Mouse (Mus musculus): ENCODE measurements at regions not wholly inside any gene's neighbourhood (a gene's known extent, or its start where the extent isn't known, plus 50 kb on each side); places are given as distances from the start of the nearest gene placed in this dataset.

DNA sequence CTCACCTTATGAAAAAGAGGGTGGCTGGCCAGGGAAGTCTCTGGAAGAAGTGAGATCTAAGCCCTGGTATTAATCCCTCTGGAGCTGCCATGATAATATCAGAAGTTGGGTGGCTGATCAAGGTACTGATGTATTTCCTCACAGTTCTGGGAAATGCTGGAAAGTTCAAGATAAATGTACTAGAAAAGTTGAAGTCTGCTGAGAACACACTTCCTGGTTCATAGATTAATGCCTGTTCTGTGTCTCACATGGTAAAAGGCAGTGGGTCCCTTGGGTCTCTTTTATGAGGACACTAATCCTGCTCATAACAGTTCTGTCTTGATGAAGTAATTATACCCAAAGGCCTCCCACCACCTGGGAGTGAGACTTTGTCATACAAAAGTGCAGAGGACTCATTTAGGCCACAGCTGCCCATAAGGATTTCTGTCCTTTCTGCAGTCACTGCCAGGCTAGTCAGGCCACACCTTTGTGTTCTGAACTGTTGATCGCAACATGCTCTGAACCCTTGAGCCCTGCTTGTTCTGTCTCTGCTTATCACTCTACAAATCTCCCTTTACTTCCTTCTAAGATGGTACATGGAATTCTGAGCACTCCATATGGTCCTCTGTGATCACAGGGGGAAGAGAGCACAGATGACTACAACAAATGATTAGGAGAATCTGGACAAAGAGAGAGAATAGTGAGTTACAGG lies 300.4 kb downstream of the 1700129C05Rik start:
- DNase-seq (ENCODE audit: inconsistent age in 2 of 2, low spot score in 1 of 2), result no peak

DNA sequence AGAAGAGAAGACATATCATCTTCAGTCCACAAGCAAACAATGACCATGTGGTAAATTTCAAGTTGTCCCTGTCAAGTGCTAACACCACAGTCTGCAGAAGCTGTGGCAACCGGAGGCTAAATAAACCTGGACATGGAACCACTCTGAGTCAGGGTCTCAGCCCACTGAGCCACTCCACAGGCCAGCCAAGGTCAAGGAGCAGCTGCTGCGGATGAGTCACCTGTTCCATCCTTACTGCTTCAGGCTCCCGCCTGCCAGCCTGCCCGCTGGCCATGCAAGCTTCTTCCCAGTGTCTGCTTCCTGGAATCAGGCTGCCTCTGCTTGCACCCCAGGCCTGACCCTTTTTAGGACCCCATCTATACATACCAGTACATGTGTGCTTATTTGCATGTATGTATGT lies 319.8 kb downstream of the 1700129C05Rik start:
- DNase-seq (ENCODE audit: inconsistent age in 2 of 2, low spot score in 1 of 2), result no peak

DNA sequence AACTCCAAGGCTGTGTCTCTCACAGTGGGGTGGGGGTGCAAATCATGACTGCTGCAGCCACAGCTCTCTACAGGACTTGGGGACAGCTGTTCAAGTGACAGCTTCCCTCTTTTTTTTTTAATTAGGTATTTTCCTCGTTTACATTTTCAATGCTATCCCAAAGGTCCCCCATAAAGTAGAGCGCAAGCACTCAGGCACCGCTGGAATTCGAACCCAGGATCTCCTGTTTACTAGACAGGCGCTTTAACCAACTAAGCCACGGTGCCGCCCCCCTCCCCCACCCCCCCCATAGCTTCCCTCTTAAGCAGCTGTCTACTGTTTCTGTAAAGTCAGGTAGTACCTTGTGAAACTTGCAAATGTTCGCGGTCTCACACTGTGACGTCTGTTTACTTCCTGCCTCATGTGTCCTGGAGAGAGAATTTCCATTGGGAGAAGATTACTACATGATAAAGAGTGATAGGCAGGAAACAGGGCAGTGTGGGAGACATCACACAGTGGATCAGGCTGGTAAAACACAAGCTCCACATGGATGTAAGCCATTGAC lies 324.7 kb downstream of the 1700129C05Rik start:
- DNase-seq (ENCODE audit: inconsistent age in 2 of 2, low spot score in 1 of 2), result peak in 1 of 2 experiments; percentile 8

DNA sequence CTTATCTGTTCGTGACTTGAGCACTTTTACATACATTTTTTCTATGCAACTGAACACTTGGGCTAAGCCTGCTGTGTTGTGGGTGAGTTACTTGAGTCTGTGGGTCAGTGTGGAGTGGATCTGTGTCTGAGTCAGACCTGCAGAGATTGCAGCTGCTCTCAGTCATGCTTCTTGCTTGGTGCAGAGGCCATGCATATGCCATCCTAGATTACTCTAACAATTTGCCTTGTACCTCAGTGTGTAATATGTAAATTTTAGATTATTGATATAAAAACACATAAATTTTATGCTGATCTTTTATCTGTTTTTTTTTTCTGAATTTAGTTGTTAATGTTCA lies 326.2 kb downstream of the 1700129C05Rik start:
- DNase-seq (ENCODE audit: inconsistent age in 2 of 2, low spot score in 1 of 2), result no peak

DNA sequence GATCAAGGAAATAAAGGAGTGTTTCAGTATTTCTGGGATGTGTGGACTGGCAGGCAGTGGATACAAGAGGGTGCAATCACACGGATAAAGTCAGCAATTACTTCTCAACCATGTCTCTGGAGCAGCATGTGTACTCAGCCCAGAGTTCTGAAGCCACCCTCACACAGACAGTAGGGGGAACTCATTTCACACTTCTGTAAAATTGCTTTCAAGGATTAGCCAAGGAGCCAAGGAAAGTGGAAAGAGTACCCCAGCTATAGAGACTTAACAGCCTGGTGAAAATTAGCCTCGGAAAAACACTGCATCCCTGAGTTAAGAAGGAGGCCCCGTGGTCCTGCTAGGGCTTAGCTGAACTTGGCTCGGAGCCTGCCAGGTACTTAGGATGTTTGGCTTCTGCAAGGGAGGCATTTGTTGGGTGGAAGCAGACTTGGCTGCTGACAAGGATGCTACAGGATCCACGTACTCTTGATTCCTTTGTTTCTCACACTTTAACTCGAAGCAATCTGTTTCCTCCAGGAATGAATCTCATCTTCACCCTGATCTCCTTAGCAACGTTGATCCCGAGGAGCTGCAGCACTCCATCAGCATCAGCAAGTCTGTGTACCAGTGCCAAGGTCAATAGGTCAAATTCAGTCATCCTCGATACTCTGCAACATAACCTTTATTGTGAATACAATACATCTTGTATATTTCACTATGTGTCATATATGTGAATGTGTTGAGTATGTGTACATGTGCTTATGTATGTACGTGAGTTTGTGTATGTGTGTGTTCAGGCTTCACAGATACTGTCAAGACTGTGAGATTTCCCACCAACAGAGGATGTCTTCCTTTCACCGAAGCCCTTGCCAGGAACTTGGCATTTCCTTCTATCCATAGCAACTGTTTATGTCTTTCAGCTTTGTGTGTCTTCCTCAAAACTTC lies 326.8 kb downstream of the 1700129C05Rik start:
- no peak for DNase-seq (ENCODE audit: inconsistent age in 2 of 2, low spot score in 1 of 2)

DNA sequence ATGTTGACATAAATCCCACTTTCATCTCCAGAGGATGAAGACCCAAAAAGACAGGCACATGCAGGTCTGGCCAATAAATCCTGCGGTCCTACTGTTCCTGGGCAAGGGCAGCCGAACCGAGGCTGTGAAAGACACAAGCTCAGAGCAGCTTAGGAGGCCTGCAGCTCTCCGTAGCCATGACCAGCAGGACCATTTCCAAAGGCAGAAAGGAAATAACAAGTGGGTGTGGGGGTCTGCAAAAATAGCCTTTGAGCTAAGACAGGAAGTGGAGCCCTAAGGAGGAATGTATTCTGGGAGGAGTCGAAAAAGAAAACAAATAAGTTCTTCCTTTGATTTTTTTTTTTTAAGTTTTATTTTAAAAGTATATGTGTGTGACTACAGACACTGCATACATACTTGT lies 330.1 kb downstream of the 1700129C05Rik start:
- DNase-seq (ENCODE audit: inconsistent age in 2 of 2, low spot score in 1 of 2), result peak; percentile 4 to 43

DNA sequence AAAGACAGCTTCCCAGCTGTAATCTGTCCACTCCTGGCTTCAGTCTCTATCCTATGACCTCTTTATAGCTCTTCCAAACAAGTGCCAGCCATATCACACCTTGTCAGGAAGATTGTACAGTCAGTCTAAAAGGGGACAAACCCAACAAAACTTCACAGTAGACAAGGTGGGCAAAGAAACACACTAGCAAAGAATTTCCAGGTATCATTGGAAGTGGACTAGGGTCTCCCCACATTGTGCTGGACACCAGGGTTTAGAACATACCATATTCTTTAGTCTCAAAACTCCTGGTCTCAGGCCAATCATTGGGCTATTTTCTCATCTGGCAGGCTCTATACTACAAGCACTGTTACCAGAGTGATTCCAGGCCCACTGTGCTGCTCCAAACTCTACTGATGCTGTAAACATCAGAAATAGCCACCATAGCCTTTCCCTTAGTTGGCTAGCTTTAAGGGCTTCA lies 341.3 kb downstream of the 1700129C05Rik start:
- no peak for DNase-seq (ENCODE audit: inconsistent age in 2 of 2, low spot score in 1 of 2)

DNA sequence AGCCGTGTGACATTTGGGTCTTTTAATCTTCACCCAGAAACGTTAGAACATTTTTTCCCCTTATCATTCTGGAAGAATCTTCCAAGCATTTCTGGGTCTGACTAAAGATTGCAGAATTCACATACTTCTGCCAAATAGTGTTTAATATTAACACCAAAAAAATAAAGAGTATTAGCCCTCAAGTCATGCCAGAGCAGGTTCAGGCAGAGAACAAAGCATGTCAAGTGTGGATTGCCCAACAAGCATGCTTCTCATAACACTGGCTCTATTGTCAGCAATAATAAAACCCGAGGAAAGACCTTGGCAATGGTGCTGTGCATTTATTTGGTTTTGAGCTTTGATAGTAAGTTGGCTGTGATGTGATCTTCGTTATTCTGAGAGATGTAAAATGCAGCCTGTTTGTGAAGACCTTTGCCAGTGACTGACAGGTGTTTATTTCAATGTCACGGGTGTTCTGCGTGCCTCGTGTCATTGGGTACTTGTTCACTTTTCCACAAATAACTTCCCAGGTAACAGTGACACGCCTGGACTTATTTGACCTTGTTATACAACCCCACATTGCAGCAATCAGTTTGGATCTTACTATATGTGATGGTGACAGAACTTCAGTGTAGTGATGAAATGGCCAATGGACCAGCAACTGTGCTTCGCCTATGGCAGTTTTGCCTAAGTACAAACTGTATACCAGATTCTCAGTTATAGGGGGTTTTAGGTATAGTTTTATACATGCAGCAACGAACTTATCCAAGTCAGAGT lies 354.3 kb downstream of the 1700129C05Rik start:
- no peak for DNase-seq (ENCODE audit: inconsistent age in 2 of 2, low spot score in 1 of 2)

DNA sequence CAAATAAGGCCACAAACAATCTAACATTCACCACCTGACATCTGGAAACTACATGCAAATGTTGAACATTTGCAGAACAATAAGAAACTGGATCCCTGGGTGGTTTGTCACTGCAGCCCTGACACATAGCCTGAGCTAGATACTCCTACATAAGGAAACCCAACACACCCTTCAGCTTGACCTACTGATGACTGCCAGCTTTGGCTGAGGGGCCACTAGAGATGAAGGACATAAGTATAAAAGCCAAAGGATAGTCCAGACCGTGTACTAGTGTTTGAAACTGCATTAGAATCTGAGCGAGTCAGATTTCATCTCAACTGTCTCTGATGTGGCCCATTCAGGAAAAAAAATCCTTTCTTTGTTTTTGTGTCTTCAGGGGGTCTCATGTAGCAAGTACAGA lies 355.1 kb downstream of the 1700129C05Rik start:
- no peak for DNase-seq (ENCODE audit: inconsistent age in 2 of 2, low spot score in 1 of 2)

DNA sequence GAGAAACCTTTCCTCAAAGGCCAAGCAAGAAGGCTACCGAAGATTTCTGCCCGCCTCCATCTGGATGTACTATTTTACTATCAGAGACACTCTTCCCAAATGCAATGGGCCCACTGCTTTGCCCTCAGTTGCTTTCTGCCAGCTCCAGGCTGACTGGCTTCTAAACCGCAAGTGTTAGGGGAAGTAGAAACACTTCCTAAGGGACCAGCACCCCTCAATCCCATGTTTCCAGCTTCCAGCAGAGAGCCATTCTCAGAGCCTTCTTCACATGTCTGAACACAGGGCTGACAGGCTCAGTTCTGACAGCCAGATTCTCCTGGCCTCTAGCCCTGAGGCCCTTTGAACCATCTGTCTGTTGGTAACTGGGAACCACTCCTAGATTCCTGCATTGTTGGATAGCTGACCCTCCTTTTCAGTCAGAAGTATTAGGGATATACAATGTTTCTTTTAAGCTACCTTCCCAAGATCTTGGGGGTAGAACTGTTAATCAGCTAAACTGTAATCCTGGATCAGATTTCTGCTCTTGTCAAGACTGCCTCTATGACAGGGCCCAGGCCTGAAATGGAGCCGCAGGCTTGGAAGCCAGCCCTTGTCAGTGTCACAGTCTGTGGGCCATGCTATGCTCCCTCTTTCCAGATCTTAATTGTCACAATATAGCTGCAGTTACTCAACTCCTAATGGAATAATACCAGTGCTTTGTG lies 355.8 kb downstream of the 1700129C05Rik start:
- no peak for DNase-seq (ENCODE audit: inconsistent age in 2 of 2, low spot score in 1 of 2)

DNA sequence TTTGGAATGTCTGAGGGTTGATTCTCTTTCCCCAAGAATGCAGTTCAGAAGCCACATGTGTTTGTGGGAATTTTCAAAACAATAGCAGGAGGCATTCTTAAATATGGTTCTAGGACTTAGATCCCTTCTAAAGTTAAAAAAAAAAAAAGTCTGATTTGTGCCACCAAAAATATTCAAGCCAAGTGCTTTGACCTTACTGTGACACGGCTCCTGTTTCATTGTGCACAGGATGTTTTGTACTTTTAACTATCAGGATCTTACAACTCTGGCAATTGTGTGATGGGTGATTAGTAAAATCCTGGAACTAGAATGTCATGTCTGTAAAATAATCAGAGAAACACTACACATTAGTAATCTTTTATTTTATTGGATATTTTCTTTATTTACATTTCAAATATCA lies 359.5 kb downstream of the 1700129C05Rik start:
- no peak for DNase-seq (ENCODE audit: inconsistent age in 2 of 2, low spot score in 1 of 2)

DNA sequence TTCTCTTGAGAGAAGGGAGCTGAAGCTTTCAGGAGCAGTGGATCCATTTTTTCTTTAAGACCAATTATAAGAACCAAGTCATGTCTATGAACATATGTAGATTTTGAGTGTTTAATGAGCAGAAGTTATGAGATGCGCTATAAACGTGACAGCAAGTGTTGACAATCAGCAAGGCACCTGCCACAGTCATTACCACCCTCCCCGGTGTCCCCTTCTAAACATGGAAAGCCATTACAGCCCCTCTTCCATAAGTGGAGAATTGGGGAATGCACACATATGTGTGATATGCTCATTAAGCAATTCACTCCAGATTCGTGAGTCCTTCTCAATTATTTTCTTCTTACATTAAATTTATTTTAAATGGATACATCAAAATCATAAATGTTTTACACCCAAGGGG lies 362.4 kb downstream of the 1700129C05Rik start:
- DNase-seq (ENCODE audit: inconsistent age in 2 of 2, low spot score in 1 of 2), result no peak

DNA sequence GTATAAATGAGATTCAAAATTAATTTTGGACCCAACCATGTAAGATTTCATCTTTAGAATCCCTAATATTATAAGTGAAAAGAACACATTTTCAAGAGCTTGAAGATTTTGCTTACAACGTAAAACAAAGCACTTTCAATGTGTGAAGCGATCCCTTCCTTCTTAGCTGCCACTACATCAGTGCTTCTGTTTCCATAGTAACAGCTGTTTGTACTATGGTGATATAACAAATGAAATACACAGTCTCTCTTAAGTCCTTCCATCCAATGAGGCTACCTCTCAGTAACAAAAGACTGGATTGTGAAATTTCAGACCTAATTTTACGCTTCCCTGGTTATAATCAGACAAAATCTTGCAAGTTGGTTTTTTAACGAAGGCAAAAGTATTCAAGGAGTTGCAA lies 364.0 kb downstream of the 1700129C05Rik start:
- no peak for DNase-seq (ENCODE audit: inconsistent age in 2 of 2, low spot score in 1 of 2)

DNA sequence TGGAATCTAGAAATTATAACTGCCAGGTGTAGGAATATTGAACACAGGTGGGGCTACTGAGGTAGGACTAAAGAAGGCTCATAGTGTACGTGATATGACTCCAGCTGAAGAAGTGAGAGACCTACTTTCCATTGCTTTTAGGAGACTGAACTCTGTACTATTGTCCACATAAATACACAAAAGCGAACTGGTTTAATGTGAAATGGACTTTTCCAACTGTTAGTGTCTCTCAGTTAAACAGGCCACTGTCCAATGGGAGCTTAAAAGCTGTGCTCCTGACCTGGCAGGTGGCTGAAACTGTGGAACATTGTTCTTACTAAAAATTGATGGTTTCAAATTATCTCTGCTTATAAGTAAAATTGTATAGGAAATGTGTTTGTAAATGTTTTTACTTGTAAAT lies 381.4 kb downstream of the 1700129C05Rik start:
- DNase-seq (ENCODE audit: inconsistent age in 2 of 2, low spot score in 1 of 2), result no peak

DNA sequence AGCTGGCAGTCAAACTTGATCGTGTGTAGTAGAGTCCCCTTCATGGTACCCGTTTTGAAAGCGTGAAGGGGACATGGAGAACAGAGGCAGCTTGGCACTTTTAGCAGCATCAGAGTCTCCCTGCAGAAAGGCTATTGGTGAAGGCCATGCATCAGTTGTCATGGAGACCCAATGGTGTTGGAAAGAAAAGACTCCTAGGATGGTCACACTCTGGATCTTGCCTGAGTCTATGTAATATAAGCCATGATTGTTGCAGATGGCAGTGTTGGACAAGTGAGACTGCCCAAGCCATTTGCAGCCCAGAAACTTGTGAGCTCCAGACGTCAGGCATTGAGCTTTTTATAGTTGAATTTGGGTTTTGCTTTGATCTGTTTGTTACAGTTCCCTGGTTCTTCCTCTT lies 382.9 kb downstream of the 1700129C05Rik start:
- DNase-seq (ENCODE audit: inconsistent age in 2 of 2, low spot score in 1 of 2), result peak in 1 of 2 experiments; percentile 55

DNA sequence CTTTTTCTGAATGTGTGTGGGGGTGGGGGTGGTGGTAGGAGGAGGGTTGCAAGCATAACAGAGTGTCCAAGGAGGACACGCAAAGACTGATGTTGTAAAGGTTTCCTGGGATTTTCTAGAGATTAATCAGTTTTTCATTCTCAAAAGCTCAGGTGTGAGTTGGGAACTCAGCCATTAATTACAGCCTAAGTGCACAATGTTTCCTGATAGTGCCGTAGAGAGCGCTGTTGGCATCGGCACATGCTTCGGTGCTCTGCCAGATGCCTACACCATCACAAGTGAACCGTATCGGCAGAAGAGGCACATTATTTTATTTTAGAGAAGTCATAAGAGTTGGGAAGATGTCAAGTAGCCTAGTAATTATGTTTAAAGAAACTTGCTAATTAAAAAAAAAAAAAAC lies 388.9 kb downstream of the 1700129C05Rik start:
- no peak for DNase-seq (ENCODE audit: inconsistent age in 2 of 2, low spot score in 1 of 2)

DNA sequence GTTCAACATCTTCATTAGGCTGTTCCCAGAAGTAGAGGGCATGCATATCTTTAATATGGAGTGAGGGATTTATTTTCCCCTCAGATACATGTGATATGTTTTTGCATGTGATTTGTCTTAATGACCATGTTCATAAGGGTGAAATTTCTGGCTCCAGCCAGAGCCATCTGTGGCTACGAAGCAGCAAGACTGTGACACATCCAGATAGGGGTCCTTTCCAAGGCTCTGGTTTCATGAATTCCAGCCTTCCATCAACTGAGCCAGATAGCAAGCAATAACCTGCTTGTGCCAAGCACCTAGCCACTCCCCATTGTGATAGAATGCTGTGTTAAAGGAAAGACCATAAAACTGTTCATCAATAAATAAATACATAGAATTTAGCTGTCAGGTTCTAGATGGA lies 389.6 kb downstream of the 1700129C05Rik start:
- no peak for DNase-seq (ENCODE audit: inconsistent age in 2 of 2, low spot score in 1 of 2)

DNA sequence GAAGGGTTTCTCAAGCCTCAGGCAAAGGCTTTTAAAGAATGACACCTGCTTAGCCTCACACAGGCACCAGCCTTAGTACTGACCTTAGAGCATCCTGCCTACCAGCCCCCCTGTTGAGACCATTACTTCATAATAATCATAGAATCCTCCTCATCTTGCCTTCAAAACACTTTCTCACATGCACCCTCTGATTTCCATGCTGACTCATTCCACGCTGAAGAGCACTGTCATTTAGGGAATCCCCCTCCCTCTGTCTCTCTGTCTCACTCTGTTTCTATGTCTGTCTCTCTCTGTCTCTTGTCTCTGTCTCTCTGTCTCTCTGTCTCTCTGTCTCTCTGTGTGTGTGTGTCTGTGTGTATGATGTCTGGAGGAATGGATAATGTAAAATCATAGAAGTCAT lies 416.3 kb downstream of the 1700129C05Rik start:
- no peak for DNase-seq (ENCODE audit: inconsistent age in 2 of 2, low spot score in 1 of 2)

DNA sequence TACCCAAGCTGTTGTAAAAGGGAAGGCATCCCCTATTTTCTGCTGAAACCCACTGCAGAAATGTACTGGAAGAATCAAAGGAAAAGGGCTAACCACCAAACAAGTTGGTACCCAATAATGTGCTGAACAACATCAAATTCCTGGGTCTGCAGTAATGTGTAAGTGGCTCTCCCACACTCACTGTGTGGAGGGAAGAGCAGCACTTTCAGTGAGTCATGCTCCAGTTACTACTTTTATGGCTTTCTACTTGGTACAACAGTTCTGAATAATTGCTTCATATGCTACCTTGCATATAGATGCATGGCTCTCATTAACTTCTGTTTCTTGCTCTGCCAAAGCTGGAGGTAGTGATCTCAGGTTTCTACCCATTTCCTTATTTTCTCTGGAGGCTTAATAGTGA lies 427.8 kb downstream of the 1700129C05Rik start:
- DNase-seq (ENCODE audit: inconsistent age in 2 of 2, low spot score in 1 of 2), result no peak

DNA sequence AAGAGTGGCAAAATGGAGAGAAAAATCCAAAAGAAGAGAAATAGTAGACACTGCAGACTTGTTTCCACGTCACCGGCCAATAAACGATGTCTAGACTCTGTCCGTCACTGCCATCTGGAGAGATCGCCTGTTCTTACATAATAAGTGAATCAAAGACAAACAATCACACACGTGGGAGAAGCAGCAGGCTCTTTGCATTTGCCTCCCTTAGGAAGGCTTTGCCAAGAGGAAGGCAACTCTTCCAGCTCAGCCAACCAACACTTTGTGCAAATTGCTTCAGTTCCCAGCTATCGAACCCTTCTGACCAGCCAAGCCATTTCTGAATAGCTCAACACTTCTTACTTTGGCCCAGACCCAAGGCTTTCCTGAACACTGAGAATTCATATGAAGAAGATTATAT lies 432.8 kb downstream of the 1700129C05Rik start:
- DNase-seq (ENCODE audit: inconsistent age in 2 of 2, low spot score in 1 of 2), result no peak

DNA sequence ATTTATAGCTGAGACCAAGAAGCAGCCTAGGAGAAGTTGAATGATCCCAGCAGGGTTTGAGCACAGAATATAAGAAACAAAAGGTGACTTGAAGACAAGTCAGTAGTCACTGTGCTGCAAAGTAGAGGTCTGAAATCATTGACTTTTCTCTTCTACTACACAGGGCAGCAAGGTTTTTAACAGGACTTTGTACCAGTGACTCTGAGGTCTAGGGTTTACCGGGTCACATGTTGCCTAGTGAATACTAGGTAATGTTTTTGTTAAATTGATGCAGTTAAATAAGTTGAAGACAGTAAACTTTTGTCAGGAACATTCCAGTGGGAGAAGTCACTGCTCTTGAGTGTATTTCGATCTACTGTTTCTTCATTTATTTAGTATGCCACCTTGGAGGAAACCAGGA lies 433.4 kb downstream of the 1700129C05Rik start:
- DNase-seq (ENCODE audit: inconsistent age in 2 of 2, low spot score in 1 of 2), result no peak
